Mouse (Mus musculus) gastrocnemius, postnatal 10 days (tissue): ENCODE measurements around the gene Rae1. TPM values are rescaled to one million over a fixed set of nuclear protein-coding genes. Genes with fewer than 3 reads are reported as not detected.

Source experiments
- DNase-seq: peaks from one replicate; pipeline ENCODE4 v3.0.0; 2021; ENCODE audit warnings: mixed read lengths
- total RNA-seq, 2 experiments: library from RNA; stranded (reverse); gene quantifications; 2 replicates each; pipeline ENCODE4 v1.2.3; 2021

Rae1 gene
- total RNA-seq, 2 experiments from 2014 or later, result 27.9 to 31.5 TPM

GRCm38 (mm10) chr2:172990161-172990560 is 9.8 kb upstream of the Rae1 start:
- no peak for DNase-seq

GRCm38 (mm10) chr2:172996207-172996606 is 3.7 kb upstream of the Rae1 start:
- DNase-seq, result peak; percentile 80

- DNase-seq, result no peak
Observed at GRCm38 (mm10) chr2:172997748-172998147, 2.2 kb upstream of the Rae1 start.

GRCm38 (mm10) chr2:172998478-172998877 is 1.4 kb upstream of the Rae1 start:
- DNase-seq, result no peak

- no peak for DNase-seq
Observed at GRCm38 (mm10) chr2:173000285-173000652, 352 bp downstream of the Rae1 start.

- no peak for DNase-seq
Observed at GRCm38 (mm10) chr2:173000921-173001320, 1.0 kb downstream of the Rae1 start.

- DNase-seq, result no peak
Observed at GRCm38 (mm10) chr2:173003737-173004136, 3.8 kb downstream of the Rae1 start.

GRCm38 (mm10) chr2:173010220-173010717 is 10.4 kb downstream of the Rae1 start:
- DNase-seq, result no peak

GRCm38 (mm10) chr2:173011440-173011839 is 11.5 kb downstream of the Rae1 start:
- no peak for DNase-seq

- DNase-seq, result no peak
Observed at GRCm38 (mm10) chr2:173014741-173015287, 14.9 kb downstream of the Rae1 start.

GRCm38 (mm10) chr2:173017940-173018339 is 18.0 kb downstream of the Rae1 start:
- DNase-seq, result no peak

- no peak for DNase-seq
Observed at GRCm38 (mm10) chr2:173018618-173019017, 18.7 kb downstream of the Rae1 start.

- no peak for DNase-seq
Observed at GRCm38 (mm10) chr2:173019322-173019721, 19.4 kb downstream of the Rae1 start.

GRCm38 (mm10) chr2:173019790-173020189 is 19.9 kb downstream of the Rae1 start:
- DNase-seq, result peak; percentile 89

- DNase-seq, result no peak
Observed at GRCm38 (mm10) chr2:173020430-173020829, 20.5 kb downstream of the Rae1 start, which contains the start of gene Rbm38. Gene Rbm38 (plus strand): TSS chr2:173020498.

- peak; percentile 95 for DNase-seq
Observed at GRCm38 (mm10) chr2:173021633-173022055, 21.7 kb downstream of the Rae1 start.

- peak; percentile 61 for DNase-seq
Observed at GRCm38 (mm10) chr2:173022056-173022681, 22.3 kb downstream of the Rae1 start.

GRCm38 (mm10) chr2:173022813-173023212 is 22.9 kb downstream of the Rae1 start:
- no peak for DNase-seq

- DNase-seq, result no peak
Observed at GRCm38 (mm10) chr2:173023371-173023851, 23.5 kb downstream of the Rae1 start.

GRCm38 (mm10) chr2:173023966-173024365 is 24.0 kb downstream of the Rae1 start:
- no peak for DNase-seq

GRCm38 (mm10) chr2:173024392-173024791 is 24.5 kb downstream of the Rae1 start:
- DNase-seq, result no peak

- DNase-seq, result no peak
Observed at GRCm38 (mm10) chr2:173024938-173025337, 25.0 kb downstream of the Rae1 start.

- DNase-seq, result no peak
Observed at GRCm38 (mm10) chr2:173026286-173026685, 26.4 kb downstream of the Rae1 start.

GRCm38 (mm10) chr2:173026688-173027131 is 26.8 kb downstream of the Rae1 start:
- no peak for DNase-seq
